Mouse (Mus musculus) megakaryocyte, embryonic 14.5 days (primary cell): ENCODE measurements around the gene Tbxa2r.

Source experiments
- FLI1 ChIP-seq: IDR thresholded peaks from 2 replicates; pipeline ENCODE4 v1.6.1; 2012; ENCODE audit warnings: low read length, inconsistent platforms, mixed read lengths
- GATA1 ChIP-seq: IDR thresholded peaks from 3 replicates; pipeline ENCODE4 v1.6.1; 2012; ENCODE audit warnings: mixed read lengths, low read length, inconsistent platforms, borderline replicate concordance

DNA sequence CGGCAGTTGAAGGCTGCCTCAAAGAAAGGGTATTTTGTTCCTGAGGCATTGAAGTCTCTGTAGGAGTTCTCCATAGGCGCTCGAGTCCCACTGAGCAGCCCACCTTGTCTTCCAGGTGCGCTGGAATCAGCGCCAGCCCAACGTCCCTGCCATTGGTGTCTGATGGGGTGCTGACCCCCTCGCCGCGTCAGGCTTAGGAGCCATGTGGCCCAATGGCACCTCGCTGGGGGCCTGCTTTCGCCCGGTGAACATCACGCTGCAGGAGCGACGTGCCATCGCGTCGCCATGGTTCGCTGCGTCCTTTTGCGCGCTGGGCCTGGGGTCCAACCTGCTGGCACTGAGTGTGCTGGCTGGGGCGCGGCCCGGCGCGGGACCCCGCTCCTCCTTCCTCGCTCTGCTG, 3.7 kb downstream of the Tbxa2r start:
- TF ChIP-seq GATA1: no peak
- no peak for TF ChIP-seq FLI1
